Mouse (Mus musculus) liver, adult 2 months (tissue): ENCODE measurements around the gene Hand1.

ENCODE experiments used
- CTCF ChIP-seq: fragments of 200-500 bp; IDR thresholded peaks from 2 replicates; pipeline ENCODE4 v1.5.1; 2011; ENCODE audit warnings: low read depth, low read length, control low read depth
- POLR2A ChIP-seq: fragments of 200-500 bp; IDR thresholded peaks from 2 replicates; pipeline ENCODE4 v1.6.1; 2011; ENCODE audit warnings: low read length, control low read depth; ENCODE audit not compliant: insufficient read depth; ENCODE audit errors: extremely low read depth

DNA sequence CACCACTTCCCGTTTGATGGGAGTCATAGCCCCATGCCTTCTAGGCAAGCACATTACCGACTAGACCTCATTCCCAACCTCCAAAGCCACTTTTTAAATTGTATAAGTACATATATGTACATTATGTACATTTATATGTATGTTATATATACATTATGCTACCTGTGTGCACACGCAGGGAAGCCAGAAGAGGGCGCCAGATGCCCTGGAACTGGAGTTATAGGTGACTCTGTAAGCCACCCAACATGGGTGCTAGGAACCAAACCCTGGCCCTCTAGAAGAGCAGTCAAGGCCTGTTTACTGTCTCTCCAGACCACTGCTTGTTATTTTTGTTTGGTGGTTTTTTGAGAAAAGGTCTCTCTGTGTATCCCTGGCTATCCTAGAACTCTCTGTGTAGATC is 14.4 kb downstream of the Hand1 start:
- TF ChIP-seq POLR2A (no peak), CTCF (0 out of 2 replicates have a peak, but pooled peaks have one; percentile 7)
